Mouse (Mus musculus) kidney, postnatal 36 days (tissue): ENCODE measurements around the gene Ufc1.
A peak's percentile ranks its signal among the peaks of the same experiment; 100 is the strongest.
"Not testable (repeated sequence)": the region's sequence is repeated elsewhere in the genome, so short reads cannot be mapped to it uniquely, and the experiment has no call there.

Experiments
- DNase-seq, 2 experiments: peaks; one replicate each; pipeline ENCODE4 v3.0.0; 2021 to 2022; ENCODE audit warnings: mixed read lengths in 2 of 2

Ufc1 gene

DNA sequence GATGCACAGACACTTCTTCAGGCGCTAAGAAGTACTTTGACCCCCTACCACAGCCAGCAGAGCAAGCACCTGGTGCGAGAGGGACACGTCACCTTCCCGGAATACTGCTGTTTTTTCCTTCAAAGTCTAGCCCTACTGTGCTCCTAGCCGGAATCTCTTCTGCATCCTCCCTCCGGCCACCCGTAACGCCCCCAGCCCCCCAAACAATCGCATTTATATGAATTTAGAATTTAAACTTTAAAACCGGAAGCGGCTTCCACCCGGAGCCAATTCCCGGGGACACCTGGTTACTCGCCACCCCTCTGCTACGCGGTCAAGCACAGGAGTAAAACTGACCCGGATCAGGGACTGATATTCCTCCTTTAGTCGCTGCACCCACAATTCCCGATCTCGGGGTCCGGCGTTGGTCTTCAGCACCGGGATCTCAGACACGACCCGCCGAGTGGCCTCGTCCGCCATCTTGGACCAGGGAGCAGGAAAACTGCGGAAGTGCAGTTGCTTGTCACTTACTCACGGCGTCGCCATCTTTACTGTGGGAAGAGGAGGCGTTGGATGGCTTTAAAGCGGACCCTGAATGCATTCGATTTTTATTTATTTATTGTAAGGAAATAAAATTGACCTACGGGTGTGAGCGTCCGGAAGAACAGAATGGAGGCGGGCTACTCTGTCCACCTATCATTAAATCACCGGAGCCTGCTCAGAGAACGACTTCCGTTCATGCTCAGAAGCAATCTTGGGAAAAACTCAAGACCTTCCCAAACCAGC is at the start of gene Ufc1:
Ufc1 (minus strand) TSS at position 727 of the 765 bp plus-strand sequence.
- DNase-seq, result peak; percentile 87 to 91

DNA sequence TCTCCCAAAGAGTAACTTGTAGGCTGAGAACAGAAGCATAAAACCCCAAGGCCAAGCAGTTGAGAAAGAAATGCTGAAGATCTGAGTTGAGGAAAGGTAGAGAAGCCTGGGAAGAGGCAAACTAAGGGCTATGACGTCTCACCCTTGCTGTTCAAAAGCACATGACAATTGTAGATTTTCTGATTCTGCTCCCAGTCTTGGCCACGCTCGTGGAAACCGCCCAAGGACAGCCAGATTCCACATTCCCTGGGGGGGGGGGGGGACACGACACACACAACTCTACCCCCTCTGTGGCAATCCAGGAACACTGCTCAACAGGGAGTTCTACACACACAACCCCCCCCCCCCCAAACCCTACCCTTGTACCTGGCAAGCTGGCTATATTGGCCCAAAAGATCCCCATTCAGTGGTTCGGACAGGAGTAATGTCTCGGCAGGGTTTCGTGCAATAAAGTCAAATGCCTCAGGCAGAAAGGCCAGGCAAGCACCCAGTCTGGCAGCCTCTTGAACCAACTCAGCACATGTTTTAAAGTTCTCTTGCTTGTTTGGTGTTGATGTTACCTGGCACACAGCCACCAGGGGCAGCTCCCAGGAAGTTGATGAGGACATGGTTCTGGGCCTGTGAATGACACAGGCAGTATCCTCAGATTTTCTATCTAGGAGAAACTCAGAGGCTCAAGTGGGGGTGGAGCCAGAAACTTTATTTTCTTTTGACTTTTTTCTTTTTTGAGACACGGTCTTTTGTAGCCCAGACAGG is 49.3 kb upstream of the Ufc1 start:
- peak; percentile 86 for DNase-seq

DNA sequence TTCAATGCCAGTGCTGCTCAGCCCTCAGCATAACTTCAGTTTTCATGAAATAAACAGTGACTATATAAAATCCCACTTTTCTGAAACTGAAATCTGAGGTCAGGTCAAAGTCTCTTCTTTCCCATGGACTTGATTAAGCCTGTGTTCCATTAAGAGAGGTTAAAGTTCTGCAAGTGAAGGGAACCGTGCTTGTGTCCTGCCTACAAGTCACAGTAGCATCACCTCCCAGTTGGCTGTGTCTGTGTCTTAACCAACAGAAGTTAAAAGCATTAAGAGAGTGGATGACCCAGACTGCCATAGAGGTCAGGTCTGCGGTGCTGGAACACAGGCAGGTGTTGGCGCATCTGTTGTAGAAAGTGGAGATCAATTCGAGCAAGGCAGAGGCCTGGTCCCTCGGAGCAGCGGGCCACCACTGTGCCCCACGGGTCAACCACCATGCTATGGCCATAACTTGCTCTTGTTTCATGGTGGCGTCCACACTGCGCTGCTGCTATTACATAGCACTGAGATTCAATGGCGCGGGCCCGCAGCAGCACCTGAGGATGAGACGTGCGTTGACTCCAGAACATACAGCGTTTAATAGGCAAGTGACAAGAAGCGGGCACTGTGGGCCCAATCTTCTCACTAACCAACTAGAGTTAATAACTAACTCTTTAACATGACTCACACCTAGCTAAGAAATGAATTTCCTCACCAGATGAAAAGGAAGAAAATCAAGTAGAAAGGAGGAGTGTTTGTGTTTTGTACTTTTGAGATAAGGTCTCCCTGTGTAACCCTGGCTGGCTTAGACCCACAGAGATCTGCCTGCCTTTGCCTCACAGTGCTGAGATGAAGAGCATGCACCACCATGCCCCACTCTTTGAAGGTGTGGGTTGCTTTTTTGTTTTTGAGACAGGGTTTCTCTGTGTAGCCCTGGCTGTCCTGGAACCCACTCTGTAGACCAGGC is 47.7 kb upstream of the Ufc1 start:
- DNase-seq, result peak; percentile 42 to 66

DNA sequence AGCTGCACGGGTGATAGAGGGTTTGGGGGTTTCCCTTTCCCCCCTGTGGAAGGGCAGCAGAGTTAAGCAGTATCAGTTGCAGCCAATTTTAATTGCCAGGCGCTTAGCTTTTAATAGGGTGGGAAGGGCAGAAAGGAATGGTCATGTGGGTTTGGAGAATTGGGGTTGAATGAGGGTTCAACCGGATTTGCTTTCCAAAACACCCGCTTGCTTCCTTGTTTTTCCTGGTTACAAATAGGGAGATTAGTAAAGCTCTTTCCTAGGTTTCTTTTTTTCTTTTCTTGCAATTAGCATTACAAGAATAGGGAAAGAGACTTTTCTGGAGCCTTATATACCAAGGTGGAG is 35.4 kb upstream of the Ufc1 start:
- DNase-seq, result peak; percentile 24 to 25

DNA sequence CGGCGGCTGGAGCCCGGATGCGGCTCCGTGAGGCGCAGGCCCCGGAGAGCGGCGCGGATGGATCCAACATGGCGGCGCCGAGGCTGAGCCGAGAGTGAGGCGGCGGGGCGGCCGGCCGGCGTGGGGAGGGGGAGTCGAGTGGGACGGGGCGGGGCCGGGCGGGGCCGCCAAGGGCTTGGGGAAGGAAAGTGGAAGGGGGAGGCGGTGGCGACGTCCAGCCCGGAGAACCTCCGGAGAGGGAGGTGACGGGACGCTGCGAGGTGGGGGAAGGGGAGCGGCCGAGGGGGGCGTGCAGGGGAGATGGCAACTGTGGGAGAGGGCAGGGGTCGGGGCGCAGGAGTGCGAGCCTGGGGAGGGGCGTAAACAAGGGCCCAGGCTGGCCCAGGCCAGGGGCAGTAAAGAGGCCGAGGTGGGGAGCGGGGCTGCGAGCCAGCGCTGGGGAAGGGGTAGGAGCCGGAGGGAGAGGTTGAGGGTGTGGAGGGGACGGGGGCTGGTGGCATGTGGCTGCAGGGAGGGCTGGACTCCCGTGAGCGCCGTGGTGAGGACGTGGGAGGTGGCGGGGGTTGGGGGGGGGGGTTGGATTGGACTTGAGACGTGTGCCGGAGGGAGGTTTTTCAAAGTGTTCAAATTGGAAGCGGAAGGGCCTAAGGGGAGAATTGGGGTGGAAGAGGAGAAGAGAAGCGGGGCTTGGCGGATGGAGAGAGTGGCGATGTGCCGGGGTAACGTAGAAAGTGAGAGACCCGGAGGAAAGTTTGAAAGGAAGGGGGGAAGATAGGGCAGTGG is 34.8 kb upstream of the Ufc1 start:
- peak; percentile 32 to 88 for DNase-seq

DNA sequence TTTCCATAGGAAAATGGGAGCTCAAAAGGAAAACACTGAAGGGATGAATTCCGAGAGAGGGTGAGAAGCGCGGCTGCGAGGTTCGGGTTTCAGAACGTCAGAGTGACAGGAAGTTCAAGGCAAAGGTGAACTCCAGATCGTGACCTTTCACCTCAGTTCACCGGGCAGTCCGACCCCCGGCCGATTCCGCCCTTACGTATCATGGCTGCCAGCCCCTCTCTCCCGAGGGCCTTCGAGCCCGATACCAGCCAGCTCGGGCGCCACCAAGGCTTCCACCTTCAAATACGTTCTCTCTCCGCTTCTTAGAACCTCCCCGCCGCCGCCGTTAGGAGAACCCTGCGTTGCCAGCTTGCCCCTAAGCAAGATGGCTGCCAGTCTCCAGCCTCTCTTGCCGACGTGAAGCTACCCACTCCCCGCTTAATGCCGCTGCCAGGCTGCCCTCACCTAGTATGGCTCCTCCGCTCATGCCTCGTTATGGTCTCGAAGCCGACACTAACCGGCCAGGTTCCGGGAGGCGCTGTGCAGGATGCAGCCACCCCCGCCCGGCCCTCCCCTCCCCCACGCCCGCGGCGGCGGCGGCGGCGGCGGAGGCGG is 34.1 kb upstream of the Ufc1 start, which contains the start of gene Dedd:
Dedd (plus strand) TSS at position 307 of the 594 bp plus-strand sequence.
- peak; percentile 90 to 95 for DNase-seq

DNA sequence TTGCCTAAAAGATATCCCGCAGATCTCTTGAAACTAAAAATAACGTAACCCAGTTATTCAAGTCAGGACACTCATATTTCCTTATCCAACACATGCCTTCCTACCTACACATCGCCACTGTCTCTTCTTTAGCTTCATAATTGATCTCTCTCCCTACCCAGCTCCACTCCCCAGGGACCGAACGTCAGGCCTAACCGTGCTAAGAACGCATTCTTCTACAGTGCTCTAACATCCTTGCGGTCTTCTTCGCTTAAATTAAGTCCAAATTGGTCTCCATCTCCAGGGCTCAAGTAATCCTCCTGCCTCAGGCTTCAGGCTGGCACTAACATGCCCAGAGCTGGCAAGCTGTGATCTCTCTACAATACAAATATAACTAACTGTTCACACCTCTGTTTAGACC is 33.4 kb upstream of the Ufc1 start:
- no peak for DNase-seq

DNA sequence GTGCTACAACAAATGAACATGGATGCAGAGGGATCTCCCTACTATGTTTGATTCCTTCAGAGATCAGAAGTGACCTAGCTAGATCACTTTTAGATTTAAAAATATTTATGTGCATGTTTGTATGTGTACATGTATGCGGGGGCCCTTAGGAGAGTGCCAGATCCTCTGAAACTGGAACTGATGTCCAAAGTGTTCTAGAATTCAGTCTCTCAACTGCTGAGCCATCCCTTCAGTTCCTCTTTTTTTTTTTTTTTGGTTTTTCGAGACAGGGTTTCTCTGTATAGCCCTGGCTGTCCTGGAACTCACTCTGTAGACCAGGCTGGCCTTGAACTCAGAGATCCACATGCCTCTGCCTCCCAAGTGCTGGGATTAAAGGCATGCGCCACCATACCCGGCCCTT is 31.8 kb upstream of the Ufc1 start:
- DNase-seq, result not testable (repeated sequence)

DNA sequence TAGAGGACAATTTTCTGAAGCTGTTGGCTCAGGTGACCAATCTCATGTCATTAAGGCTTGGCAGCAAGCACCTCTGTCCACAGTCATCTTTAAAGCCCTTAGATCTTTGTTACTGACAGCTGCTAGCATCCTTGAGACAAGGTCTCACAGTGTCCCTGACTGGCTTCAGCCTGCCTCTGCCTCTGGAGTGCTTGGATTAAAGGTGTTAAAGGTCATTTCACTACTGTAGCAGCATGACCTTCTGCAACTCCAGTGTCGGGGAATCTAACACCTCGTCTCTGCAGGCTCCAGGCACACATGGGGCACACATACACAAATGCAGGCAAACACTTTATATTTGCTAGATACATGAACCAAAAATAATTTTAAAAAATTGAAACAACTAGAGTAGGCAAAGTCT is 30.7 kb upstream of the Ufc1 start:
- DNase-seq, result no peak

DNA sequence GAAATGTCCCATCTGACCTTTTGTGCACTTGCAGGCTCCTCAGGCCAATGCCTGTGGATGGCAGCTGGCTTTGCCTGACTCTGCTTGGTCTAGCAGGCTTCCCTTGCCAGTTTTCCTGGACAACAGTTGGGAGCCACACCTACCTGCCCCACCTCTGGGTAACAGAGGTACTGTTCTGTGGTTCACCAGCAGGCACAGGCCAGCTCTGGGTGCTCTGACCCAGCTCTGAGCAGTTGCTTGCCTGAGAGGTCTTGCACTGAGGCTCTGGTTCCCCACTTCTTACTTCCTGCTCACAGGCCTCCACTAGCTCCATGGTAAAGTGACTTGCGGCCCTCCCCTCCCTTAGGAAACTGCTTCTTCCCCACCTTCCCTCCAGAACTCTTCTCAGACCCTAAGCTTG is 27.2 kb upstream of the Ufc1 start:
- DNase-seq, result peak; percentile 63 to 64

DNA sequence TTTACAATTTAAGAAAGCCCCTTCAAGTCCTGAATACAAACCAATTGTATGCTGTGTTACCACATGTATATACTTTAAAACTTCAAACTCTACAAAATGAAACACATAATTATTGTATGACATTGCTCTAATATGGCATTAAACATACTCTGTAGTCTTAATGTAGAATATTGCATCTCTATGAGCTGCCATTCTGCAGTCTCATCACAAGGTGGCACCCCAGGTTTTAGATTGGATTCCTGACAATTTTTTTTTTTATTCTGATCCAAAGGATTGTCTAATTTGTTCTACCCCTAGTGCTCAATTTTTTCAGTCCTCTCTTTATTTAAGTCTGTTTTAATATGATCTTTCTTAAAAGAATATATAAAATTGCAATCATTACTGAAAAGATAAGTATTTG is 26.6 kb upstream of the Ufc1 start:
- DNase-seq, result peak; percentile 24 to 27

DNA sequence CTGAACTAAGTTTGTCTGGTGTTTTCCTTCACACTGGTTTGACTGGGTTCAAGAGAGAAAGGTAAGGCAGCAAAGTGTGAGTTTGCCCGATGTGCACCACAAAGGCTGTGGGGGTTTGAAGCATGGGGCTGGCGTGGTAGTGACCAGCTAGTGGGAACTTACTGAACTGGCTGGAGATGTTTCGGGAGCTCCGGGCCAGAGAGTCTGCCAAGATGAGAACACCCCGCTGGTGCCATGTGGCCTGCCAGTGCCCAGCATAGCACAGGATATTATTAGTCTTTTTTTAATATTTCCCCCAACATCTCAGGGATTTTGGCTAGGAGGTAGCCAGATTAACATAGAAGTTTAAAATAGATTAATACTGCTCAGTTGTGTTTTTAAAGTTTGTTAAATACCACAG is 25.3 kb upstream of the Ufc1 start:
- DNase-seq, result no peak

DNA sequence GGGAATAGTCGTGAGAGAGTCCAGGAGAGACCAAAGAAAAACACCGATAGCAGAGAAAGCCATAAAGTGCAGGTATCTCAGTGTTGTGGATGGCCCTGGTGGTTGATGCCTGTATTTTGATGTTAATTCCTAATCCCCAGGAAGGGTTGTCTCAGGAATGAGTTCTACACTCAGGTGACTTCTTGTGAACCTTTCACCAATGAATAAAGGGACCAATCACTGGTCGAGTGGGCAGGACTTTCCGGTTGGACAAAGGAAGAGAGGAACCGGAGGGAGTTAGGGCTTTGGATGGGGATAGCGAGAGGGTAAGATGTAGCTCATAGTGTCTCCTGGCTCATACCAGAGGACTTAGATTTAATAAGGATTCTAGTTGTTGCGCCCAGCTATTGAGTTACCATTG is 24.9 kb upstream of the Ufc1 start:
- peak; percentile 47 to 52 for DNase-seq

DNA sequence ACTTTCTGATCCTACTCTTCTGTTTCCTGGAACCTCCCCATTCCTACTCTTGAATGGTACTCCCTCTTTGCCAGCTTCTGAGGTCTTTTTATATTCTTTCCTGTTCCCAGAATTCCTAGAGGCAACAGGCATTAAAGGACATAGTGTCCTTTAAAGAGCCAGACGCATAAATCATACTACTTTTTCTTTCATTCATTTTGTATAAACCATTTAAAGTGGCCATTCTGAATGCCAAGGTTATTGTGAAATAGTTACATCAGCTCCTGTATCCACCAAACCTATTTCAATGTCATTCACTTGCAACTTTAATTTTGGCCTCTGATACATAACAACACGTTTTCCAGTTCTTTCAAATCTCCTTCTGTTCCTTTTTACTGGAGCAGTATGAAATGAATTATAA is 14.5 kb upstream of the Ufc1 start:
- DNase-seq, result no peak

DNA sequence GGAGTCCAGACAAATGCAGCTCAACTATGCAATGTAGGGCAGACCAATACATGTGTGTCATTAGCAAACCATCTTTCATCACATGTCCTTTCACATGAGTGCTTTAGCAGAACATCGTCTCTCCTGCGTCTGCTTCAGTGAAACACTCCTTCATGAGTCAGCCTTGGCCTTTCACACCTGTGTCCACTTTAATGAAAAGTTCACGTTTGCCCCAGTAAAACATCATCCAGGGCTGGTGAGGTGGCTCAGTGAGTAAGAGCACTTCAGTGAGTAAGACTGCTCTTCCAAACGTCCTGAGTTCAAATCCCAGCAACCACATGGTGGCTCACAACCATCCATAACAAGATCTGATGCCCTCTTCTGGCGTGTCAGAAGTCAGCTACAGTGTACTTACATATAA is 11.3 kb upstream of the Ufc1 start:
- not testable (repeated sequence) for DNase-seq

DNA sequence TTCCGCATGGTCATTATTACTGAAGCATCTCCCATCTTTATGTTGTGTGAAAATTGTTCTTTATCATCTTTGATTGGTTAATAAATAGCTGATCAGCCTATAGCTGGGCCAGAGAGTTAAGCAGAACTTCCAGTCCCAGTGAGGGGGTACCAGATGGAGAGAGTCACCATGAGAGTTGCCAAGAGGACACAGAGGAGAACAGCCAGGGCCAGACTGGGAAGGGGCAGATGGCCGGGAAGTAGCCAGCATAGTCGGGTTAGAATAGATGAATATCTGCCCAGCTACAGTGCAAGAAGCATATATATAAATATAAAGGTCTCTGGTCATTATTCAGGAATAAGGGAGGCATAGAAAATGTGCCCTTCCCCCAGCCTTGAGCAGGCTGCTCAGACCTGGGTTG is 3.4 kb upstream of the Ufc1 start:
- DNase-seq, result no peak

DNA sequence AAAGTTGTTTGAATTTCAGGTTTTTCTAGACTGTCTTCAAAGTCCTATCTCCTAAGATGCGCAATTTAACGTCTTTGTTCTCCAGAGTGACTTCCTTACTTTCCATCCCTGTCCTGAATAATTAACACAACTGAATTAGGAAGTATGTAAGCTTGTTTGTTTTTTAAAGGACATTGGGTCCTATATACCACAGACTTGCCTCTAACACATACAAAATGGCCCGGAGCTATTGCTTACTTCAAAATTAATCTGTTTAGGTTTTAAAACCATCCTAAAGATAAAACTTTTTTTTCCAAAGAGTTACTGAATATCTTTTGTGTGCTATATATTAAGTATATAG is 209 bp upstream of the Ufc1 start:
- no peak for DNase-seq

DNA sequence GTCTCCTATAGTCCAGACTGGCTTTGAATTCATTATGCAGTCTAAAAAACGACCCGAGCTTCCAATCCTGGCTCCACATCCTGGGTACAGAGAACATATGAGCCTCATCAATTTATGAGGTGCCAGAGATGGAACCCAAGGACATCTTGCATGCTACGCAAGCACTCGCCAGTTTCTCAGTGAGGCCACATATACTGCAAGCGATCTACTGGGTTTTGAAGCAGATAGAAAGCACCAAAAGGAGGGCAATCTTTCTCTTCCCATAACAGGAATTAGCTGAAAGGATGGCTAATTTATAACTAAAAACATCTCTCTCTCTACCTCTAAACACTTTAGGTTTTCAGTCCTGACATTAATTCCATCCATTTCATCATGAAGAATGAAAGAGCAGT is 922 bp downstream of the Ufc1 start:
- DNase-seq, result no peak

DNA sequence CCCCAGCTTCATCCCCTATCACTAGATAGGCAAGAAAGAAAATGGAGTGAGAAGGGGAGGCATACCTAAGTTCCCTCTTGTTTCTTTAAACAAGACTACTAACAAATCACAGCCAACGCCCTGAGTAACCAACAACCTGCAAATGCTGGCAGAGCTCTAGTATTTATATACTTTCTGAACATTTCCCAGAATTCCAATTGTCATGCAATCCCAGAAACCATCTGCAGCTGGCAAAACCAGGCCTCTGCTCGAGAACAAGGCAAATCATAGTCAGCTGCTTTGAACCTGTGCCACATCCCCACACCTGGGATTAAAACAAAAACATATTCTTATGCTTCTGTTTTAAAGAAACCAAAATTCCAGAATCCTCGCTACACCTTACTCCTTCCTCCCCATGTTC is 1.5 kb downstream of the Ufc1 start:
- no peak for DNase-seq

DNA sequence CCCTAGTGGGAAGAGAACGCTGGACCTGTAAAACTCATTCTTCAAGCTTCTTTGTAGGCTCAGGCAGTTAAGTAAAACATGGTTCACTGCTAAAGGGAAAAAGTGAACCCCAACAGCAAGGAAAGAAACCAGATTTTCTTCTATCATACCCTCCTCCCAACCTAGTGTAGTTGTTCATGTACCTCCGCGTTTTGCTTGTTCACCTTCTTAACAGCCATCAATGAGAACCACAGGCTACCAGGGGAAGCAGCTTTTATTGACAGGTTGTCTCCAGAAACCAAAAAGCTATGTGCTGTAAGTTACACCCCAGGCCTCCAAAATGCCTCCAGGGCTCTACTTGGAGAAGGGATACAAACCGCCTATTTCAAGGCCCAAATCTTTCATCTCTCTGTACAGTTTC is 6.5 kb downstream of the Ufc1 start:
- no peak for DNase-seq

DNA sequence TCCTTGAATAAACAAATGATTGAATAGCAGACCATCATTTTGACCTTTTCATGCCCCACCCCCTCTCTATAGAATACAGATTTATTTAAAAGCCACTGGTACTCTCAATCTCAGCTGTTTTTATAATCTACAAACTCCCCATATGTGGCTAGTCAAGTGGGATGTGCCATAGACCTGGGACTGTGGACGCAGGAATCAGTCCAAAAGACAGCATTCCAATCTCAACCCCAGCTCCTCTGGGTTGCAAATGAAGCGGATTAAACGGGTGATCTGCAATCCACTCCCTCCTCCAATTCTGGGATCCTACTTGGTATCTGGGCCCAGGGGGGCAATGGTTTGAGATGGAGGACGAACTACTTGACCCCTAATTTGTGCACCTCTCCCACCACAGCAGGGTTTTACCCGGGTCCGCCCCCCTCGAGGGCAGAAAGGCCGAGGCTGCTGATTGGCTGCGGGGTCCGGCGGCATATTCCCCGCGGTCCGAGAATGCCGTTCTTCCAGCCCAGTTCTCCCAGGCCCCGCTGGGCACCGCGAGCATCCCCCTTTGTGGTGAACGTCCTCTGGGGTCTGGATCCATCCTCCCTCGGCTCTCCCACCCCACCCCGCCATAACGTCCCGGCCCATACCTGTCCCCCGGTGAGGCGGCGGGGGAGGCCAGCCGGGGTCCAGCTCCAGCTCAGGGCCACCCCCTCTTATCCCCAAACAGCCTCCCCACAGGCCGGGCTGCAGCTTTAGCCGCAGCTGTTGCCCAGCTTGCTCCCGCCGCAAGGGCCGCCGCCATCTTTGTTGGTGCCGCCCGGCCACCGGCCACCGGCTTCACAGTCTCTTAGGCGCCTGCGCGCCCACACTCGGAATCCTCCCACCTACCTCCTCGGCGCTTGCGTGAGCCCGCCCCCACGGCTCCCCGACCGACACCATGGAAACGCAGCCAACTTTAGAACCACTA is 7.4 kb downstream of the Ufc1 start, which contains the start of gene Usp21:
Usp21 (minus strand) TSS at position 856 of the 946 bp plus-strand sequence.
- DNase-seq, result peak; percentile 96 to 97
